Mouse (Mus musculus) macrophage (primary cell): ENCODE results near the gene 2310039H08Rik. TPM values are rescaled to one million over a fixed set of nuclear protein-coding genes. Genes with fewer than 3 reads are reported as not detected.

Experiments used
- H3K27ac ChIP-seq: fragments of 350-480 bp; formaldehyde crosslinking; 2 replicates; pipeline ENCODE4 v1.9.0; 2021
- H3K36me3 ChIP-seq: fragments of 350-480 bp; formaldehyde crosslinking; 2 replicates; pipeline ENCODE4 v1.9.0; 2021; ENCODE audit errors: inconsistent target
- H3K4me3 ChIP-seq: fragments of 350-480 bp; formaldehyde crosslinking; 2 replicates; pipeline ENCODE4 v1.9.0; 2021; ENCODE audit errors: inconsistent target
- H3K79me2 ChIP-seq: fragments of 350-480 bp; formaldehyde crosslinking; 2 replicates; pipeline ENCODE4 v1.9.0; 2021; ENCODE audit errors: inconsistent target
- WGBS: methylation state at CpG from one replicate; pipeline ENCODE4 v1.1.7; 2026; ENCODE audit warnings: inconsistent platforms; ENCODE audit not compliant: missing documents; 5-methylcytosine and 5-hydroxymethylcytosine counted together
- polyA plus RNA-seq: library from polyadenylated mRNA; stranded (reverse); fragments of 250-400 nt; gene quantifications from 3 replicates; pipeline ENCODE4 v1.2.4, GENCODE M21; 2018; ENCODE audit warnings: inconsistent platforms

The 2310039H08Rik gene
- polyA plus RNA-seq, 1 experiment from 2014 or later = 7.4 TPM

GRCm38 (mm10) chr17:46809131-46809830 is 36.8 kb downstream of the 2310039H08Rik start:
- 89% methylated on average over 6 of the region's 6 CpGs for WGBS
- Histone ChIP-seq H3K4me3 (no peak overlapping the region), H3K27ac (no peak overlapping the region), H3K36me3 (peaks cover 79% of the 10 kb centered on the region), H3K79me2 (no peaks in the 10 kb centered on the region)

- 100% methylated on average over 3 of the region's 3 CpGs for WGBS
- H3K79me2 ChIP-seq = no peaks in the 10 kb centered on the region; the same call in 1 of the 2 replicates
- no peak overlapping the region for H3K4me3 ChIP-seq
- H3K27ac ChIP-seq = no peak overlapping the region
- peaks cover 78% of the 10 kb centered on the region for H3K36me3 ChIP-seq
Observed at GRCm38 (mm10) chr17:46810672-46811071, 38.2 kb downstream of the 2310039H08Rik start.

DNA sequence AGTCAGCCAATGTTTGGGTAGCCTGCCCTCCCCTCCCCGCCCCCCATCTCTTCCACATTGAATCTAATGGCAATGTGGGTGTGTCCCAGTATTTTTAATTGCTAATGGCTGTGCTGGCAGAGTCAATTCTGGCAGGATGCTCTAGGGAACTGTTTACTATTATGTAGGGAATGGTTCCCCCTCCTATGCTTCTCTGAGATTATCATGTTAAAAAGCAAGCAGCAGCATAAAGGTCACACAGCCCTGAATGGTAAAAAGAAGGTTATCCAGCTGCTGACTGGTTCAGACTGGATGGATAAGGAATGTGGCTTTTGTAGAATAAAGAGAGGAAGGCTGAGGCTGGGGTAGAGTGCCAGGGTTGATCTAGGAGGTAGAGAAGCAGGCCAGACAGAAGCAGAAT is 40.0 kb downstream of the 2310039H08Rik start:
- peaks cover 68% of the 10 kb centered on the region for H3K36me3 ChIP-seq
- 100% methylated on average over 1 of the region's 1 CpGs for WGBS
- no peak overlapping the region for H3K4me3 ChIP-seq
- no peak overlapping the region for H3K27ac ChIP-seq
- no peaks in the 10 kb centered on the region; the same call in 1 of the 2 replicates for H3K79me2 ChIP-seq

DNA sequence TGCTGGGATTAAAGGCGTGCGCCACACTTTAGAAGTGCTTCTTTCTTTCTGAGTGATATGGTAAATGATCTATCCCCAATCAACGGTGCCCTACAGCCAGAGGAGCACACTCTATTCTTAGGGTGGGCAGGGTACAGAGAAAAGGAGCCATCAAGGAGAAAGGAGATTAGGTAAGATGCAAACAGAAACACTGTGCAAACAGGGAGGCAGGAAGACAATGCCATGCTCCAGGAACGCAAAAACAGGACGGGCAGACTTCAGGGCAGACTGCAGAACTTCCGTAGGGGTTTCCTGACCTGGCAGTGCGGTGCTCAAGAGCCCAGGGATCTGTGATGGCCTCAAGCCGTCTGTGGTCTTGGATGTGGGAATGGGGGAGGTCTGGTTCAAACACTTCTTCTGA is 41.2 kb downstream of the 2310039H08Rik start:
- H3K36me3 ChIP-seq = peaks cover 66% of the 10 kb centered on the region; the same call in 1 of the 2 replicates
- no peak overlapping the region for H3K27ac ChIP-seq
- H3K79me2 ChIP-seq = peaks cover under 1% of the 10 kb centered on the region; the same call in 1 of the 2 replicates
- WGBS = 92% methylated on average over 8 of the region's 8 CpGs
- no peak overlapping the region for H3K4me3 ChIP-seq

DNA sequence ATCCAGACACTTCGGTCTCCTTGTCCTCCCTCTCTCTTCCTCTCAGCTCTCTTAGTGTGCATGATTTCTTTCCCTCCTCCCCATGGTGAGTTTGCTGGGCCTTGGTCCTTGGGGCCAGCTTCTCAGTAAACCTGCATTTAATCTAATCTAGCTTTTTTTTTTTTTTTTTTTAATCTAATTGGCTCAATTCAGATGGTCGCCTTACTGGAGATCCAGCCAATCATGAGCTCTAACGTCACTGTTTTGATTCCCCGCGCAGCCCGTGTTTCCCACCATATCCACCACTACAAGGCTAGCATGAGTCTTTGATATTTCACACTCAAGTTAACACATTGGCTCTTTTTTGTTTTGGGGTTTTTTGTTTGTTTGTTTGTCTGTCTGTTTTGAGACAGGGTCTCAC is 42.1 kb downstream of the 2310039H08Rik start:
- Histone ChIP-seq H3K4me3 (no peak overlapping the region), H3K79me2 (peaks cover 10% of the 10 kb centered on the region; the same call in 1 of the 2 replicates), H3K27ac (no peak overlapping the region), H3K36me3 (peaks cover 65% of the 10 kb centered on the region; the same call in 1 of the 2 replicates)
- WGBS = 98% methylated on average over 6 of the region's 6 CpGs

DNA sequence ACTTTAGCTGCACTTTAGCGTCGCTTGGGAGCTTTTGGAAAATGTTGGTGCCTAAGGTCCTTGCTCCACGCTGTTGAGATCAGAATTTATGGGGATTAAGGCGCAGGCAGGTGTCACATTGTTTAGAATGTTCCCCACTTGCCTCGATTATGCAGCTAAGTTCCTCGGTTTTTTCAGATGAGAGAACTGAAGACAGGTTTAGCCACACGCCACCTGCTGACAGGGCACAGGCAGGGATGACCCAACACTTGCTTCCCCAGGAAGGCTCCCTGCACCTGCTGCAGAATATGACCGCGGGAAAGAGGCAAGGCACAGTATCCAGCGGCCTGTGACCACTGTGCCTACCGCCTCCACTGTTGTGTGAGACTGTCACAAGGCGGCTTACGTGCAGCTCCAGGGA is 43.9 kb downstream of the 2310039H08Rik start:
- peaks cover 66% of the 10 kb centered on the region; the same call in 1 of the 2 replicates for H3K36me3 ChIP-seq
- H3K79me2 ChIP-seq = peaks cover 25% of the 10 kb centered on the region; the same call in 1 of the 2 replicates
- WGBS = 90% methylated on average over 13 of the region's 13 CpGs
- H3K27ac ChIP-seq = no peak overlapping the region
- H3K4me3 ChIP-seq = no peak overlapping the region

GRCm38 (mm10) chr17:46817734-46818158 is 45.3 kb downstream of the 2310039H08Rik start:
- 96% methylated on average over 12 of the region's 12 CpGs for WGBS
- Histone ChIP-seq H3K79me2 (peaks cover 33% of the 10 kb centered on the region; the same call in 1 of the 2 replicates), H3K4me3 (no peak overlapping the region), H3K27ac (no peak overlapping the region), H3K36me3 (peaks cover 66% of the 10 kb centered on the region; the same call in 1 of the 2 replicates)

DNA sequence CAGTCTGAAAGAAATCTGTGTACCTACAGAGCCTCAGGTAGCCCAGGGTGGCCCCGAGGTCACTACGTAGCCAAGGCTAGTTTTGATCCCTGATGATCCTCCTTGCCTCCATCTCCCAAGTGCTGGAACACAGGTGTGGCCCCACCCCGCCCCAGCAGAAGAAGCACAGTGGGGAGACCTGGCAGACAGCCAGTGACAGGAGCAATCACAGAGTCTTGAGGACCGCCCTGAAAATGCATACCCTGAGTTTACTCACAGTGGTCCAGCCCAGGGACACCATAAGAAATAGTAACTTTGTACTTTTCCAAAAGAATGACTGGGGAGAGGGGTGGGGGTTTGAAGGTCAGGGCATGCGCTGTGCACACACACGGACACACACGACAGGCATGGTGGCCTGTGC is 48.2 kb downstream of the 2310039H08Rik start:
- H3K27ac ChIP-seq = no peak overlapping the region
- peaks cover 33% of the 10 kb centered on the region; the same call in 1 of the 2 replicates for H3K79me2 ChIP-seq
- no peak overlapping the region for H3K4me3 ChIP-seq
- H3K36me3 ChIP-seq = peaks cover 67% of the 10 kb centered on the region
- 97% methylated on average over 7 of the region's 7 CpGs for WGBS

Other genes starting within 250 kb of the 2310039H08Rik start
- gene Cul9, start 226.2 kb upstream of the 2310039H08Rik start, polyA plus RNA-seq = 8.0 to 13.4 TPM (median 8.8 TPM) in 3 replicates
- gene Srf, start 216.5 kb upstream of the 2310039H08Rik start, polyA plus RNA-seq = 15.1 to 25.6 TPM (median 25.2 TPM) in 3 replicates
- gene Ptk7, start 143.1 kb upstream of the 2310039H08Rik start, polyA plus RNA-seq = 0.04 to 0.14 TPM in 2 of 3 replicates, not detected in the other
- gene Klc4, start 126.6 kb upstream of the 2310039H08Rik start, polyA plus RNA-seq = 41.6 to 48.1 TPM (median 47.7 TPM) in 3 replicates
- 34.1 to 78.8 TPM (median 41.5 TPM) in 3 replicates for gene Mrpl2, start 126.4 kb upstream of the 2310039H08Rik start, polyA plus RNA-seq
- 6.2 to 8.8 TPM (median 7.3 TPM) in 3 replicates for gene Cul7, start 122.3 kb upstream of the 2310039H08Rik start, polyA plus RNA-seq
- 30.5 to 52.1 TPM (median 39.7 TPM) in 3 replicates for gene Rrp36, start 98.3 kb upstream of the 2310039H08Rik start, polyA plus RNA-seq
- 85.2 to 104 TPM (median 96.1 TPM) in 3 replicates for gene Mea1, start 93.8 kb upstream of the 2310039H08Rik start, polyA plus RNA-seq
- gene Klhdc3, start 91.7 kb upstream of the 2310039H08Rik start, polyA plus RNA-seq = 30.1 to 44.5 TPM (median 33.9 TPM) in 3 replicates
- 21.4 to 43.0 TPM (median 30.6 TPM) in 3 replicates for gene Ppp2r5d, start 67.5 kb upstream of the 2310039H08Rik start, polyA plus RNA-seq
- gene Pex6, start 61.2 kb upstream of the 2310039H08Rik start, polyA plus RNA-seq = 6.9 to 22.0 TPM (median 14.2 TPM) in 3 replicates
- gene Gnmt, start 43.5 kb upstream of the 2310039H08Rik start, polyA plus RNA-seq = 0.32 TPM in 1 of 3 replicates, not detected in the others
- gene Cnpy3, start 20.4 kb upstream of the 2310039H08Rik start, polyA plus RNA-seq = 79.0 to 118 TPM (median 88.6 TPM) in 3 replicates
- not detected in 3 replicates for gene Ptcra, start 8.9 kb upstream of the 2310039H08Rik start, polyA plus RNA-seq
- 64.6 to 81.8 TPM (median 70.4 TPM) in 3 replicates for gene Rpl7l1, start 10.0 kb downstream of the 2310039H08Rik start, polyA plus RNA-seq
- gene Bicral, start 85.8 kb downstream of the 2310039H08Rik start, polyA plus RNA-seq = 9.3 to 10.1 TPM (median 9.6 TPM) in 3 replicates
- 6.2 to 17.0 TPM (median 13.3 TPM) in 3 replicates for gene Tbcc, start 118.0 kb downstream of the 2310039H08Rik start, polyA plus RNA-seq
- gene Prph2, start 137.8 kb downstream of the 2310039H08Rik start, polyA plus RNA-seq = not detected in 3 replicates
- gene Ubr2, start 237.9 kb downstream of the 2310039H08Rik start, polyA plus RNA-seq = 28.0 to 30.4 TPM (median 28.5 TPM) in 3 replicates